Mouse (Mus musculus) MEL (cell line): Measurements from ENCODE around the gene Prkaa1. TPM values are rescaled to one million over a fixed set of nuclear protein-coding genes. Genes with fewer than 3 reads are reported as not detected.
"Not testable (repeated sequence)": the region's sequence is repeated elsewhere in the genome, so short reads cannot be mapped to it uniquely, and the experiment has no call there.

Experiments
- DNase-seq: peaks from one replicate; pipeline ENCODE4 v3.0.0; 2011; ENCODE audit warnings: low read depth, low spot score
- H3K27ac ChIP-seq: 2 replicates; pipeline ENCODE4 v1.5.1; 2012; ENCODE audit warnings: low read depth, mild to moderate bottlenecking, control low read depth, low read length, moderate library complexity; ENCODE audit not compliant: control insufficient read depth
- H3K27me3 ChIP-seq, 2 experiments: fragments of 150-350 bp in 1 of 2; sonication (generic) in 1 of 2; 2 replicates each; pipeline ENCODE4 v1.6.1; 2012; ENCODE audit warnings: low read length in 2 of 2, mild to moderate bottlenecking in 2 of 2, improper control_type of control experiment in 1 of 2, moderate library complexity in 1 of 2; ENCODE audit not compliant: insufficient read depth in 2 of 2, control insufficient read depth in 1 of 2
- H3K36me3 ChIP-seq, 2 experiments: 2 replicates each; pipeline ENCODE4 v1.6.1; 2012 to 2014; ENCODE audit warnings: low read length in 2 of 2, improper control_type of control experiment in 1 of 2, inconsistent platforms in 1 of 2, mild to moderate bottlenecking in 1 of 2; ENCODE audit not compliant: insufficient read depth in 2 of 2, control insufficient read depth in 1 of 2
- H3K4me1 ChIP-seq, 2 experiments: fragments of 150-350 bp in 1 of 2; sonication (generic) in 1 of 2; 2 replicates each; pipeline ENCODE4 v1.6.1; 2012; ENCODE audit warnings: low read length in 2 of 2, improper control_type of control experiment in 1 of 2, mild to moderate bottlenecking in 1 of 2; ENCODE audit not compliant: insufficient read depth in 2 of 2, control insufficient read depth in 1 of 2
- H3K4me3 ChIP-seq, 2 experiments: fragments of 150-350 bp in 1 of 2; sonication (generic) in 1 of 2; 2 replicates each; pipeline ENCODE4 v1.5.1; 2012; ENCODE audit warnings: low read depth in 2 of 2, low read length in 2 of 2, mild to moderate bottlenecking in 2 of 2, moderate library complexity in 2 of 2, control low read depth in 1 of 2, improper control_type of control experiment in 1 of 2; ENCODE audit not compliant: control insufficient read depth in 1 of 2, insufficient read depth in 1 of 2
- H3K79me2 ChIP-seq: 2 replicates; pipeline ENCODE4 v1.6.1; 2012; ENCODE audit warnings: mild to moderate bottlenecking, low read length, moderate library complexity; ENCODE audit not compliant: control insufficient read depth, poor library complexity, insufficient read depth
- H3K9ac ChIP-seq: 2 replicates; pipeline ENCODE4 v1.6.1; 2012; ENCODE audit warnings: low read depth, mild to moderate bottlenecking, control low read depth, low read length, moderate library complexity; ENCODE audit not compliant: control insufficient read depth, poor library complexity, severe bottlenecking
- H3K9me3 ChIP-seq: fragments of 150-350 bp; sonication (generic); replicated peaks from 2 replicates; pipeline ENCODE4 v1.6.1; 2012; ENCODE audit warnings: mild to moderate bottlenecking, low read length, improper control_type of control experiment, moderate library complexity; ENCODE audit not compliant: insufficient read depth
- ELF1 ChIP-seq: IDR thresholded peaks from 2 replicates; pipeline ENCODE4 v1.6.1; 2014; ENCODE audit warnings: low read depth, mild to moderate bottlenecking, inconsistent platforms, low read length, improper control_type of control experiment, moderate library complexity
- GATA1 ChIP-seq: IDR thresholded peaks from 2 replicates; pipeline ENCODE4 v1.6.1; 2011; ENCODE audit warnings: low read depth, low read length, improper control_type of control experiment
- SIN3A ChIP-seq: IDR thresholded peaks from 2 replicates; pipeline ENCODE4 v1.6.1; 2012; ENCODE audit warnings: low read length, improper control_type of control experiment, inconsistent platforms
- SMC3 ChIP-seq: IDR thresholded peaks from 2 replicates; pipeline ENCODE4 v1.6.1; 2011; ENCODE audit warnings: low read depth, low read length, improper control_type of control experiment
- TBP ChIP-seq: IDR thresholded peaks from 2 replicates; pipeline ENCODE4 v1.8.0; 2011; ENCODE audit warnings: low read depth, low read length, improper control_type of control experiment
- UBTF ChIP-seq: IDR thresholded peaks from 2 replicates; pipeline ENCODE4 v1.6.1; 2012; ENCODE audit warnings: low read depth, mild to moderate bottlenecking, inconsistent platforms, low read length, improper control_type of control experiment, moderate library complexity, borderline replicate concordance; ENCODE audit not compliant: insufficient read depth
- ZKSCAN1 ChIP-seq: IDR thresholded peaks from 2 replicates; pipeline ENCODE4 v1.6.1; 2012; ENCODE audit warnings: low read depth, mild to moderate bottlenecking, inconsistent platforms, low read length, improper control_type of control experiment, moderate library complexity
- ZNF384 ChIP-seq: IDR thresholded peaks from 2 replicates; pipeline ENCODE4 v1.6.1; 2012; ENCODE audit warnings: low read depth, mild to moderate bottlenecking, inconsistent platforms, low read length, improper control_type of control experiment
- polyA plus RNA-seq, 2 experiments: library from polyadenylated mRNA; stranded (reverse) in 1 of 2; unstranded in 1 of 2; fragments of >175 nt in 1 of 2; fragments of >200 nt in 1 of 2; gene quantifications; 2 replicates each; pipeline versions ENCODE4 v1.2.1 to v1.2.4; 2012; ENCODE audit warnings: low replicate concordance in 2 of 2, low read depth in 1 of 2; ENCODE audit not compliant: insufficient read length in 2 of 2, insufficient read depth in 1 of 2, missing spikeins in 1 of 2
- total RNA-seq: library from RNA; depleted of rRNA; stranded (reverse); fragments of 300-350 nt; gene quantifications from 2 replicates; pipeline ENCODE4 v1.2.3, GENCODE M21; 2012; rRNA removed

Prkaa1 gene
- total and polyA plus RNA-seq, 3 experiments, result 18.3 to 23.0 TPM; not detected in 1

DNA sequence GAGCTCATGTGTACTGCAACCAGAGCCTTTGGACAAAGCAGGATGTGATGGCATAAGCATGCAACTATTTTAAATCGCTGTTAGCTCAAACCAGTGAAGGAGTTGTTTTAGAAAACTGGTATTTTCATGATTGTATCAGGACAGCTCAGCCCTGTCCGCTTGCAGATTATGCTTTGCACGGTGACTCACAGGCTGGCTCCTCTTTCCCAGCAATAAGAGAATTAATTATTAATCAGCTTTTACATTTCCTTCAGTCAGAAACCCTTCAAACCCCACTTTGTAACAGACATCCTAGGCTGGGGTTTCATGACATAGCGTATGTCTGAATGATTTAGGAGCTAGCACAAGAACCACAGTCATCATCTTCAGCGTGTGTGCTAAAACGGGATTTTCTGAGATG lies 76.8 kb downstream of the Prkaa1 start:
- no peaks in the 10 kb centered on the region for H3K27me3 ChIP-seq
- no peaks in the 10 kb centered on the region for H3K9me3 ChIP-seq
- no peaks in the 10 kb centered on the region for H3K79me2 ChIP-seq
- H3K36me3 ChIP-seq, result no peaks in the 10 kb centered on the region; a peak in 1 of 4 replicates
- H3K4me1 ChIP-seq, result no peaks in the 10 kb centered on the region
- no peak overlapping the region for H3K27ac ChIP-seq
- DNase-seq, result no peak
- H3K4me3 ChIP-seq, result no peak overlapping the region
- TF ChIP-seq TBP (no peak), SMC3 (no peak), UBTF (no peak), SIN3A (no peak), ELF1 (no peak), ZNF384 (no peak), ZKSCAN1 (no peak), GATA1 (no peak)
- no peak overlapping the region for H3K9ac ChIP-seq

GRCm38 (mm10) chr15:5230746-5231145 lies 87.1 kb downstream of the Prkaa1 start:
- not testable (repeated sequence) for H3K27ac ChIP-seq

More at GRCm38 (mm10) chr15:5230746-5231145, 87.1 kb downstream of the Prkaa1 start:
- H3K9me3 ChIP-seq, H3K36me3 ChIP-seq, H3K4me3 ChIP-seq, H3K79me2 ChIP-seq, DNase-seq, H3K9ac ChIP-seq, H3K4me1 ChIP-seq, H3K27me3 ChIP-seq: not testable (repeated sequence)

Other genes with a start within 250 kb of the Prkaa1 start
- not detected in 2 replicates for gene Mroh2b, start 245.1 kb upstream of the Prkaa1 start, total RNA-seq
- gene Mroh2b, start 245.1 kb upstream of the Prkaa1 start, polyA plus RNA-seq, result not detected
- not detected in 2 replicates for gene C7, start 80.1 kb upstream of the Prkaa1 start, total RNA-seq
- not detected for gene C7, start 80.1 kb upstream of the Prkaa1 start, polyA plus RNA-seq
- gene Card6, start 35.3 kb upstream of the Prkaa1 start, total RNA-seq, result 0.08 and 0.26 TPM in 2 replicates
- gene Card6, start 35.3 kb upstream of the Prkaa1 start, polyA plus RNA-seq, result under 1 TPM in 1 of 2 experiments, not detected in 1; 0.13 TPM
- 1,625 and 1,669 TPM in 2 replicates for gene Rpl37, start 27.2 kb upstream of the Prkaa1 start, total RNA-seq
- 1,000 to 10,000 TPM in 1 of 2 experiments, 100 to 1,000 TPM in 1; 923 to 1,012 TPM for gene Rpl37, start 27.2 kb upstream of the Prkaa1 start, polyA plus RNA-seq
- 21.0 and 22.0 TPM in 2 replicates for gene Ttc33, start 41.7 kb downstream of the Prkaa1 start, total RNA-seq
- 10 to 100 TPM in 1 of 2 experiments, not detected in 1; 26.2 TPM for gene Ttc33, start 41.7 kb downstream of the Prkaa1 start, polyA plus RNA-seq
- 3.5 and 3.7 TPM in 2 replicates for gene Ptger4, start 100.3 kb downstream of the Prkaa1 start, total RNA-seq
- 1 to 10 TPM in 1 of 2 experiments, not detected in 1; 5.7 TPM for gene Ptger4, start 100.3 kb downstream of the Prkaa1 start, polyA plus RNA-seq